Mouse (Mus musculus) embryonic facial prominence, embryonic 10.5 days (tissue): ENCODE results near the gene Zfp593. TPM values are rescaled to one million over a fixed set of nuclear protein-coding genes. Genes with fewer than 3 reads are reported as not detected.

Experiments used
- DNase-seq: peaks from one replicate; pipeline ENCODE4 v3.0.0-alpha.2; 2017; ENCODE audit warnings: low spot score
- H3K27ac ChIP-seq: fragments of 300-500 bp; sonication (generic); replicated peaks from 2 replicates; pipeline ENCODE4 v1.5.1; 2016; ENCODE audit warnings: mild to moderate bottlenecking
- H3K27me3 ChIP-seq: fragments of 300-500 bp; sonication (generic); replicated peaks from 2 replicates; pipeline ENCODE4 v1.6.1; 2016; ENCODE audit warnings: low read depth, mild to moderate bottlenecking; ENCODE audit not compliant: poor library complexity, severe bottlenecking
- H3K36me3 ChIP-seq: fragments of 300-500 bp; sonication (generic); replicated peaks from 2 replicates; pipeline ENCODE4 v1.6.1; 2016; ENCODE audit warnings: mild to moderate bottlenecking, moderate library complexity
- H3K4me1 ChIP-seq: fragments of 300-500 bp; sonication (generic); 2 replicates; pipeline ENCODE4 v1.6.1; 2016
- H3K4me3 ChIP-seq: fragments of 300-500 bp; sonication (generic); 2 replicates; pipeline ENCODE4 v1.5.1; 2016; ENCODE audit warnings: mild to moderate bottlenecking, moderate library complexity
- H3K9me3 ChIP-seq: fragments of 300-500 bp; sonication (generic); 2 replicates; pipeline ENCODE4 v1.6.1; 2016; ENCODE audit warnings: mild to moderate bottlenecking
- WGBS: fragments of 180-500 bp; shearing (Covaris S2); methylation state at CpG from one replicate; pipeline ENCODE4 v1.1.7; 2016; 5-methylcytosine and 5-hydroxymethylcytosine counted together
- polyA plus RNA-seq: library from polyadenylated mRNA; unstranded; fragments of >200 nt; fragmentation: Nextera tagmentation; extraction: Ambion mirVana; gene quantifications from 2 replicates; pipeline ENCODE4 v1.2.1, GENCODE M21; 2016

Zfp593 gene
- polyA plus RNA-seq: 21.0 and 21.8 TPM in 2 replicates

DNA sequence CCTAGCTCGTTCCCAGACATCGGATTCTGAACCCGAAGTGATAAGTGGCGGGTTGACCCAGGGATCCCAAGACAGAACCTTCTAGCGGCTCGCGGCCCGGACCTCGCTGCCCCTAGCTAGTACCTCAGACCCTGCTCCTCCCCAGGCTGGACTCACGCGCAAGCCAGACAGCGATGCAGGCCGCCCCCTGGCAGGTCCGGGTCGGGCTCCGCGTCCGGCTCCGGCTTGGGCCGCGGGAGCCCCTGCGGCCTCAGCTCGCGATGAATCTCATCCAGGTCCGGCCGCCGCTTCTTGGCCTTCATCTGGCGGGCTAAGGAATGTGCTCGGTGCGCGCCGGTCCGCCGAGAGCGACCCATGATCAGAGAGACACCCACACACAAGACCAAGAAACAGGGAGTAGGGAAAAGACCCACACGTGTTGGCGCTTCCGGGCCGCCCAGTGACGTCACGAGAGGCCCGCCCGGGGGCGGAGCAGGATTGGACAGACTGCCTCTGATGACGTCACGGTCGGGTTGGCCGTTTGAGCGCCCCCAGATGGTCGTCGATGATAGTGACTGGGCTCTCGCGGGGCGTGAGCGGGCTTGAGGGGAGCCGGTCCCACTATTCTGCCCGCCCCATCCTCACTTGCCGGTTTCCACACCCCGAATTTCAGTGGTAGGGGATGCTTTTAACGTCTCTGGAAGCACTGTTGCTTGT, at the start of gene Zfp593:
Zfp593 (minus strand) TSS at position 445 of the 696 bp plus-strand sequence.
- peak; percentile 96 for DNase-seq
- under 1% methylated on average over 60 of the region's 60 CpGs for WGBS
- Histone ChIP-seq H3K4me3 (peak within 1 kb of the TSS; percentile 76), H3K27ac (peak within 1 kb of the TSS; percentile 79), H3K36me3 (peaks cover 15% of the 10 kb centered on the region), H3K9me3 (no peaks in the 10 kb centered on the region), H3K27me3 (peaks cover 43% of the 10 kb centered on the region), H3K4me1 (peaks cover 51% of the 10 kb centered on the region)

GRCm38 (mm10) chr4:134293692-134294163, 48.3 kb upstream of the Zfp593 start:
- Histone ChIP-seq H3K36me3 (no peaks in the 10 kb centered on the region), H3K4me1 (peaks cover 9% of the 10 kb centered on the region), H3K27ac (no peak overlapping the region), H3K4me3 (no peak overlapping the region), H3K27me3 (peaks cover 11% of the 10 kb centered on the region), H3K9me3 (no peaks in the 10 kb centered on the region)
- 74% methylated on average over 9 of the region's 9 CpGs for WGBS
- DNase-seq: no peak

GRCm38 (mm10) chr4:134293061-134293691, 47.8 kb upstream of the Zfp593 start:
- H3K27ac ChIP-seq: no peak overlapping the region
- peaks cover 11% of the 10 kb centered on the region for H3K27me3 ChIP-seq
- H3K4me3 ChIP-seq: no peak overlapping the region
- H3K36me3 ChIP-seq: no peaks in the 10 kb centered on the region
- no peaks in the 10 kb centered on the region for H3K9me3 ChIP-seq
- H3K4me1 ChIP-seq: peaks cover 14% of the 10 kb centered on the region
- DNase-seq: no peak
- 73% methylated on average over 18 of the region's 18 CpGs for WGBS

DNA sequence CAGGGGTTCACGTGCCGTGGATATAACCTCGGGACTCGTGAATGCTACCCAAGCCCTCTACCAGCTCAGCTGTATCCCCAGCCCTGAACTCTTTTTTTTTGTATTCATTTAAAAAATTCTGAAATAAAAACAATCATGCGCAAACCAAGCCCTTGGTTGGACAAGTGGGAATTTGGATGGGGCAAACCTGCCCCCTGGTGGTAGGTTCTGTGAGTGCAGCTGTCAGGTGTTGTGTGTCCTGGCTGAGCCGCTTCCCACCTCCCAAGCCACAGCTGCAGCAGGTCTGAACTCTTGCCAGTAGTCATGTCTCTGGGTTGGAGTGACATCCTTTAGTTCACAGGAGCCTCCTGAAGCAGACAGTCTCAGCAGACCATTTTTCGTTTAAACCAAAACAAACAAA, 46.7 kb upstream of the Zfp593 start:
- 22% methylated on average over 7 of the region's 7 CpGs for WGBS
- H3K27me3 ChIP-seq: peaks cover 11% of the 10 kb centered on the region
- no peak overlapping the region for H3K27ac ChIP-seq
- peak; percentile 89 for DNase-seq
- H3K9me3 ChIP-seq: no peaks in the 10 kb centered on the region
- no peak overlapping the region for H3K4me3 ChIP-seq
- H3K4me1 ChIP-seq: peaks cover 19% of the 10 kb centered on the region
- H3K36me3 ChIP-seq: no peaks in the 10 kb centered on the region

DNA sequence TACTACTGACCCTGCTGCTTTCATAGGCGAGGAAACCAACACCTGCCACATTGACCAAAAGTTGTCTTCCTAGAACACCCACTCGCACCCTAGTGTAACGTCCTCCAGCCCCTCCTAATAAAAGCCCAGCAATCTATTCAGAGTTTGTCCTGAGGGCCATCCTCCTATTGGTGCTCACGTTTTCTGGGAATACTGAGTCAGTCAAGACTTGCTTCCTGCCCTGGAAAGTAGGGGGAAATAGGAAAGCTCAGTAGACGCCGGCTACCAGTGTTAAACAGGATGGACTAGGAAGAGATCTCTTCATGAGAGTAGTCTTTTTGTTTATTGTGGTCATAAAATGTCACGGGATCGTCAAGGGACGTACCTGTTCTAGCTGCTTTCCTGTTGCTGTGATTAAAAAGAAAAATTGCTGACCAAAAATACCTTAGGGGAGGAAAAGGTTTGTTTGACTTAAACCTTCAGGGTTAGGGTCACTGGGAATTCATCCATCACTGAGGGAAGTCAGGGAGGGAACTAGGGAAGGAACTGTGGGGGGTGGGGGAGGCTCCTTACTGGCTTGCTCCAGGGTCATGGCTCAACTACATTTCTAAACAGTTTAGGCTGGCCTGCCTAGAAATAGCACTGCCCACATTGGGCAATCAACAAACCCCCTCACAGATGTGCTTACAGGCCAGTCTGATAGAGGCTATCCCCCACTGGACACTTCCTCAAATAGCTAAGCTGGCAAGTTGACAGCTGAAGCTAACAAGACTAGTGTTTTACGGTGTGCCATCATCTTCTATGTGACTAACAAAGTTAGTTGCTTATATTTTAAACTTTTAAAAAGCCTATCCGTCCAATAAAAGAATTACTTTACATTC, 43.2 kb upstream of the Zfp593 start:
- peaks cover 11% of the 10 kb centered on the region for H3K27me3 ChIP-seq
- no peak for DNase-seq
- H3K27ac ChIP-seq: peak overlapping the region; percentile 98
- no peaks in the 10 kb centered on the region for H3K9me3 ChIP-seq
- H3K4me3 ChIP-seq: peak overlapping the region; percentile 100
- H3K36me3 ChIP-seq: peaks cover 14% of the 10 kb centered on the region
- peaks cover 30% of the 10 kb centered on the region for H3K4me1 ChIP-seq
- WGBS: 45% methylated on average over 11 of the region's 11 CpGs

- Histone ChIP-seq H3K27me3 (peaks cover under 1% of the 10 kb centered on the region; the same call in 1 of the 2 replicates), H3K36me3 (peaks cover 25% of the 10 kb centered on the region), H3K27ac (peak within 1 kb of the TSS; percentile 98), H3K9me3 (no peaks in the 10 kb centered on the region), H3K4me1 (peaks cover 30% of the 10 kb centered on the region), H3K4me3 (peak within 1 kb of the TSS; percentile 100)
- WGBS: 0% methylated on average over 43 of the region's 43 CpGs
- DNase-seq: peak; percentile 88
Observed at GRCm38 (mm10) chr4:134287575-134288025, 42.2 kb upstream of the Zfp593 start, which contains the start of gene Pdik1l. Gene Pdik1l, minus strand, starts transcription at chr4:134287895.

GRCm38 (mm10) chr4:134287168-134287564, 41.8 kb upstream of the Zfp593 start:
- peak; percentile 98 for DNase-seq
- WGBS: under 1% methylated on average over 56 of the region's 59 CpGs
- Histone ChIP-seq H3K4me1 (peaks cover 30% of the 10 kb centered on the region), H3K27me3 (no peaks in the 10 kb centered on the region), H3K27ac (peak overlapping the region; percentile 98), H3K4me3 (peak overlapping the region; percentile 100), H3K36me3 (peaks cover 29% of the 10 kb centered on the region), H3K9me3 (no peaks in the 10 kb centered on the region)

DNA sequence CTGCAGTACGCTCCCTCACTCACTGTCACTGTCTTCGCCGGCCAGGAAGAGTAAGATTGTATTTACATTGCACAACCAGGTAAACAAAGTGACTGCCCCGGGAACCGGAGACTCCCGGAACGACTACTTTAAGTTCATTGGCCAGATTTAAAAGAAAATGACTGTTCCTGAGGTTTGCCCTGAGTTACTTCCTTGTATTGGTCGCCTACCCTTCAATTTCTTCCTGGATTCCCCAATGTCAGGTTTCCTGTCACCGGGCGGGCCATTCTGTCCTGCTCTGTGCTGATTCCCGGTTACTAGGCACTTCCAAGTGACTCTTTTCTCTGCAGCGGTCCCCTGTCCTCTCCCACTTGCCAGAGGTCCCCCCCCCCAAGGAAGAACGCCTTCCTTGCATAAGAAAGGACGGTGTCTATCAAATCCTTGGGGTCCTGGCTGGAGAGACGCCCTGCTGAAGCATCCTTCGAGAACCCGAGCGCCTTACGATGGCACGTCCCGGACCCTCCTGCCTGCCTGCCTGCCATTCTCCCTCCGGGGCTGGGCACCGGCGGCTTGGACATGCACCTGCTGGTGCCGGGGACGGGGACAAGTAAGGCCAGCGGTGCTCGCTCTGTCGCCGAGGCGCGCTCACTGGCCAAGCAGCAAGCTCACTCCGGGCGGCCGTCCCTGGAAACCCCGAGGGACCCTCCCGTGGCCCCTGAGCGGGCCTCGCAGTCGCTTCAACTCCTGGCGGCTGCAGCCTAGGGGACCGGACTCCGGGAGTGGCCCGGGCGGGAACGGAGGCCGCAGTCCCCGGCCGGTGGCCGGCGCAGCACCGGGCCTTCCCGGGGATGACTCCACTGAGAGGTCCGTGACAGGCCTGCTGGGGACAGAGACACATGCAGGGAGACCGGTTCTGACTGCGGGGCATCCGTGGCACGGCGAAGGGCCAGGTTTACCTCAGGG, 41.1 kb upstream of the Zfp593 start:
- no peaks in the 10 kb centered on the region for H3K27me3 ChIP-seq

GRCm38 (mm10) chr4:134284942-134285341, 39.5 kb upstream of the Zfp593 start:
- whole genome bisulfite sequencing: 85% methylated on average over 2 of the region's 2 CpGs
- Histone ChIP-seq H3K27ac (no peak overlapping the region), H3K9me3 (no peaks in the 10 kb centered on the region), H3K36me3 (peaks cover 51% of the 10 kb centered on the region), H3K27me3 (no peaks in the 10 kb centered on the region), H3K4me1 (peaks cover 30% of the 10 kb centered on the region), H3K4me3 (no peak overlapping the region)
- DNase-seq: no peak

More for the DNA sequence above, 41.1 kb upstream of the Zfp593 start:
- Histone ChIP-seq H3K36me3 (peaks cover 36% of the 10 kb centered on the region), H3K27ac (peak overlapping the region; percentile 98), H3K4me3 (peak overlapping the region; percentile 100), H3K4me1 (peaks cover 30% of the 10 kb centered on the region), H3K9me3 (no peaks in the 10 kb centered on the region)
- DNase-seq: no peak
- whole genome bisulfite sequencing: 4% methylated on average over 59 of the region's 59 CpGs

DNA sequence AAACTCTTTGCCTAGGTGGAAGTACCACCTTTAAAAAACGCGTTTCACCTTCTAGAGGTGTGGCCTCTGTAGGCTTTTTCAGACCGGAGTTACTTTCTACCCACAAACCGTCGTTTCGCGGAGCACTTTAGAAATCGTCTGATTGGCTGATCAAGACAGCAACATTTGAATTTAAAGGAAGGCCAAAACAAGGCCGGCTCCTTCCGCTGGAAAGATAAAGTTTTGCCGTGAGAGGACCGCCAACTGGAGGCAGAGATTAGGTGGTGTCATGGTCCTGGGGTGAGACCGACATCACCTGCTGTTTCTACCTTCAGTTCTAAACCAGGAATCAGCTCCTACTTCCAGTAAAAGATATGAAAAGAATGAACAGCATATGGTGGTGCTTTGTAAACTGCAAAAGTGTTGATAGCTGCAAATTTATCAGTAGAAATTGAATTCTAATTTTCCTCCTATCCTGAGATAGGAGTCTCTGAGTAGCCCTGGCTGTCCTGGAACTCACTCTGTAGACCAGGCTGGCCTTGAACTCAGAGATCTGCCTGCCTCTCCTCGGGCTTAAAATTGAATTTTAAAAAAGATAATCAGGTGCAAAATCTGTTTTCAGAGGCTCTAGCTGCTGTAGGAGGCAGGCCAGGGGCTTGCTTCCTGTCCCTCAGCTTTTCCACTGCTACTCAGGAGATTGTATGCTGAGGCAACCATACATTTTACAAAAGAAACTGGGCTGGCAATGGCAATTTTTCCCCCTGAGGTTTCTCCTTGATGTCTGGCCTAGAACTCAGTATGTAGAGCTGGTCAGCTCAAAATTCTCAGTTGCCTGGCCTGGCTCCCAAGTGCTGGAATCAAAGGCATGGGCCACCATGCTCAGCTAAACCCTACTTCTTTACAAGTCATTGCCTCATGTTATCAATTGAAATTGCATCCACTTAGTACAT, 28.3 kb upstream of the Zfp593 start:
- WGBS: 6% methylated on average over 14 of the region's 14 CpGs

More for the DNA sequence above, 28.3 kb upstream of the Zfp593 start:
- H3K27me3 ChIP-seq: no peaks in the 10 kb centered on the region
- peak; percentile 50 for DNase-seq
- peak overlapping the region; percentile 39 for H3K4me3 ChIP-seq
- peak overlapping the region; percentile 69 for H3K27ac ChIP-seq
- peaks cover 15% of the 10 kb centered on the region for H3K4me1 ChIP-seq
- no peaks in the 10 kb centered on the region for H3K9me3 ChIP-seq
- peaks cover 33% of the 10 kb centered on the region for H3K36me3 ChIP-seq
